Mouse (Mus musculus) heart, adult 11 months (tissue): ENCODE measurements at regions not wholly inside any gene's neighbourhood (a gene's known extent, or its start where the extent isn't known, plus 50 kb on each side); places are given as distances from the start of the nearest gene placed in this dataset.

Experiments used
- DNase-seq: peaks from one replicate; pipeline ENCODE4 v3.0.0; 2022

GRCm38 (mm10) chr7:74224378-74224777 is 210.9 kb upstream of the St8sia2 start:
- no peak for DNase-seq

- peak; percentile 71 for DNase-seq
These were observed 187.2 kb upstream of the St8sia2 start for GRCm38 (mm10) chr7:74200661-74201060.

GRCm38 (mm10) chr7:74198796-74199195 is 185.3 kb upstream of the St8sia2 start:
- peak; percentile 55 for DNase-seq

DNA sequence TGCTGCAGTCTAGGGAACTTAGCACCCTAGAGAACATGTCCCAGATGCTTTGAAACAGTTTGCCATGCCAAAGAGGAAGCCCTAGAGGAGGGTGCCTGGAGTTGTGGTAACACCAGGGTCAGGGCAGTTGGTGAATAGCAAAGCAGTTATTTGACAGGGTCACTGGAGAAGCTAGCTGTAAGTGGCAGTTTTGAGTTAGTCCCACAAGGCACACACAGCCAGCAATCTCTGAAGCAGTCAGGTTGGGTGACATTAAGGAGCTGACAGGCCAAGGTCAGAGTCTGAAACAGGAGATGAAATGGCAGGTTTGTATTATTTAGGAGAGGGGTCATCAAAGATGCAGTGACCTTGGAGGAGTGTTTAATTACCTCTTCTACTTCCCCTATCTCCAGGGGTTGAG is 171.2 kb upstream of the St8sia2 start:
- DNase-seq: peak; percentile 52

GRCm38 (mm10) chr7:74174206-74174605 is 160.7 kb upstream of the St8sia2 start:
- DNase-seq: peak; percentile 25

GRCm38 (mm10) chr7:74173230-74173612 is 159.7 kb upstream of the St8sia2 start:
- DNase-seq: no peak

DNA sequence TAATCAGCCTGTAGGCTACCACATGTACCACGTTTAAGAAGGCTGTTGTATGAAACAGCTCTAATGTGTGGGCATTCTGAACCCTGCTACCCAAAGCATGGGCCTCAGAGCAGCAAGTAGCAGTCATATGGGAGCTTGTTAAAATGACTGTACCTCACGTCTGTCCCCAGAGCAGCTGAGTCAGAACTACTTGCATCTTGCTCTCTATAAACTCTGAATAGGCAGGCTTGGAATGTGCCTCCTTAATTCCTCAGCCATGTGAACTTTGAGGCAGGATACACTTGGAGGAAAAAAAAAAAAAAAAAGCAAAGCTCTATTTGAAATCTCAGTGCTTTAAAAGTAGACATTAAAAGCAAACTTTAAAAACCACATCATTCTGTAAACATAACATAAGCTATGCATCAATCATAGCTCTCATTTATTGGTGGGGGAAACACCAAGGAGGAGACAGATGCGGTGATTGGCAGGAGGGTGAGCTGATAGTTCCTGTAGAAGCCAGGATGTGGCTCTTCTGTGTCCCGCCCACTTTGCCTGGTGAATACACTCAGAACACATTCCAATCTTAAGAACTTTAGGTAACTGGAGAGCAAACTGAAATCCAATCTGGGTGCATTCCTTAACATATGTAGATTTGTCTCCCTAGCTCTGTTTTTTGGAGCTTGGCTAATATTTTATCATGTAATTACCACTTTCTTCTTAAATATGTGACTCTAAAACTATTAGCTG is 159.2 kb upstream of the St8sia2 start:
- DNase-seq: no peak

DNA sequence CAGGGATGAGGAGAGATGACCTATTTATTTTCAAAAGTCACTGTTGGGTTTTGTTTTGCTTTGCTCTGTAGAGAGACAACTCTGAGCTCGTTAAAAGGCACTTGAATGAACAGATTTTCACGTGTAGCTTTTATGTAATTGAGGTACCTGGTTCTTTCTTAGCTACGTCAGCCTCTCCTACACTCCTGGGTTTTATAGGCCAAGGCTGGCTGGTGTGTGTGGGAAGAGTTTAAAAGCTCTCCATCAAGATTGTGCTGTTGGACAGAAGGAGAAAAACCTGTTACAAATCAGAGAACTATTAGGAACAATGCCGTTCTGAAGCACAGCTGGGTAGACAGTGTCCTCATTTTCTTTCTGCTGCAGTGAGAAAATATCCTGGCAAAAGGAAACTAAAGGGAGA is 138.1 kb upstream of the St8sia2 start:
- no peak for DNase-seq

DNA sequence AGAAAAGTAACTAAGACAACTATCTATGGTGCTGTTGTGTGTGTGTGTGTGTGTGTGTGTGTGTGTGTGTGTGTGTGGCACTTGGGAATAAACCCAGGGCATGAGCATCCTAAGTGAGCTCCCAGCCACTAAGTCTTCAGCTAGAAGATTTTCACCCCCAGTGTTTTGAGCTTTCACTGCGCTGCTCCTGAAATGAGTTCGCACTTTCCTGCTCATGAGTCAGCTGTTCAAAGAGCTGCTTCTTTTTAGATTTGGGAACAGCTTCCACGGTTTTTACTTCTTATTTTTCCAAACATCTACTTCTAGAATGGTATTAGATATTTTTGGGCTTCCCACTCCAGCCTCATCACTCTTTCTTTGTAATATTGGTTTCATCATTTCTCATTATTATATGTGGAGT is 129.7 kb upstream of the St8sia2 start:
- DNase-seq: no peak

GRCm38 (mm10) chr7:74138169-74138568 is 124.7 kb upstream of the St8sia2 start:
- DNase-seq: no peak

DNA sequence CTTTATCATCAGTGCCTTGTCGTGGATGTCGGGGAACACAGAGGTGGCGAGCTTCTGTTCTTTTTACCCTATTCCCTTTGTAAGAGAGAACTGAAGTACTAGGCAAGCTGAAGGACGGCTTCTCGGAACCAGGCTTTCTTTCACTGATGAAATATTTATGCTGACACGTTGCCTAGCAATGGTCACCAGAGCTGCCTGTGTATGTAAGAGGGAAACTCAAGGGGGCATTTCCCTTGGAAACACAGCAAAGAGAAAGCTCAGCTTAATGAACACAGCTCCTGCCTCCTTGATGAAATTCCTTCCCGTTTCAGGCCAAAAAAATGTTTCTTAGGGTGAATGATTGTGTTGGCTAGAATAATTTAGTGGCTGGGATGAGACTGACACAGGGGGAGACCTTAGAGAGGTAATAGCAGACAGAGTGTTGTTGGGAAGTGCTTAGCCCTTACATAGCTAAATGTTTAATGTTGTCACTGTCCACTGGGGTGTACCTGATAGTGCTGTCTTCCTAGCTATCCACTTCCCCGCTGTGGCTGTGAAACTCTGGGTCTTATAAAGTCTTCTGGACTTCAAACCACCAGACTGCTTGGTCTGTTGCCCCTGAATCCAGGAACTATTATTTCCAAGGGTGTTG is 116.8 kb upstream of the St8sia2 start:
- peak; percentile 49 for DNase-seq

- no peak for DNase-seq
These were observed 98.6 kb upstream of the St8sia2 start for GRCm38 (mm10) chr7:74112071-74112470.

- DNase-seq: no peak
These were observed 94.9 kb upstream of the St8sia2 start for GRCm38 (mm10) chr7:74108347-74108746.

GRCm38 (mm10) chr7:74107176-74107928 is 93.9 kb upstream of the St8sia2 start:
- DNase-seq: peak; percentile 95

DNA sequence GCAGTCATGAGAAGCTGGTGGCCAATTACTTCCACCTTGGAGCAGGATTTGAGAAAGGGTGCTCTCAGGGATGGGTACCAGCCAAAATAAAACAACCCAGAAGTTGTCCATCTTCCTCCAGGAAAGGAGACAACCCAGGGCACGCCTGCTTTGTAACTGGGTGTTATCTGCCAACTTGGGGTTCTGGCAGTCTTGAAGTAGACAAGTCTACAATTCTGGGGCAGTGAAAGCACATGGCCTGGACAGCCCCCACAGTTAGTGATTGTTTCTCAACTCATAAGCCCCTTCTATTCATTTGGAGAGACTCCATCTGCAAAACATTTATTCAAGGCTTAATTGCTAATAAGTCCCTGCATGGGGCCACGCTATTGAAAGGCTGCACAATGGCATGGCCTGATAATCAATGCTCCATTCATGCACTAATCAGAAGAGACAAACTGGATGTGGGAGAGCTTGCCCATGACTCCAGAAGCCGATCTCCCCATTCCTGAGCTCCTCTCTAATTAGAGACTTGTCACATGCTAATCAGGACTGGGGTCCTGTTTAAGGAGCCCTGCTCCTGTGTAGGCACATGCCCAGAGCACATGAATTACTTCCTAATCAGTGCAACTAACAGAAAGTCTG is 78.0 kb upstream of the St8sia2 start:
- DNase-seq: peak; percentile 58

DNA sequence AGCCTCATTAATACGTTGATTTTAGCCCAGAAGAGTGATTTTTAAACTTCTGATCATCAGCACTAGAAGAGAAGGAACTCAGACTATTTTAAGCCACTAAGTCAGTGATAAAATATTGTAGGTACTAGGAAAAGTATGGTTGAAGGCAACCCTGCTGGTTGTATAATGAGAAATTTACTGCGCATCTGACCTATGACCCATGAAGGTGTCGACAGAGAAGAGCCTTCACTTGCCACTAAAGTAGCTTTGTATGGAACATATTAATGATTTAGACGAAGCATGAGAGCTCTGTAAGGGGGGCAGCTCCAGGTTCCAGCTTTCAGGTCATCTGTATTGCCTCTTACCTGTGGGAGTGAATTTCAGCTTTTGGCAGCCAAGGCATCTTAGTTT is 67.4 kb upstream of the St8sia2 start:
- DNase-seq: no peak

DNA sequence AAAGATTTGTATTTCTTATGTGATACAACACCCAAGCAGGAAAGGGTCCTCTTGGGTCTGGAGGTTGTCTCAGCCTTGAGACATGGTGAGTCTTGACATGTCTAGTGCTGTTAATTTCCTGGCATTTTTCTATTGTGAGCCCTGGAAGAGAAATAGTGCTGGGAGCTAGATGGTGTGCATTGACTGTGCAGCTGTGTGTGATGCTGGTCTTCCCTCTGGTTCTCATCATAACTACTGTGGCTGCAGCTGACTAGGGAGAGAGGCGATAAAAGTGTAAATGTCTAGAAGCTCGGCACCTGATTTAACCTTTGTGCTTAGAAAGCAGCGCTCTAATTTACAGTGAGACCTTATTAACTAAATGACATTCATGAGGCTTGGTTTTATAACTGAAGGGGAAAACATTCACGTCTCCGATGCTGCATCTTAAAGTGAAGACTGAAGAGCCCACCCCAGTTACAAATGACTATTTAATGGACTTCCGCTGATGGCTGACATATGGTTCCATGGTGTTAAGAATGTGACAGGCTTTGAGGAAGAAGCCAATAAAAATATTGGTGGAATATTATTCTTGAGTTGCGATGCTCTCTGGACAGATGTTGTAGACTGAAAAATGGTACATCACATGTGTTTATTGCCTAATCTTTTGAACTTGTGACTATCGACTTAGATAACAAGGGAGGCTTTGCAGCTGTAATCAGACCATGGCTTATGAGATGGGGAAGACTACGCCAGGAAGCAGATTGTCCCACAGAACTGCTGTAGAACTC is 66.8 kb upstream of the St8sia2 start:
- DNase-seq: no peak

DNA sequence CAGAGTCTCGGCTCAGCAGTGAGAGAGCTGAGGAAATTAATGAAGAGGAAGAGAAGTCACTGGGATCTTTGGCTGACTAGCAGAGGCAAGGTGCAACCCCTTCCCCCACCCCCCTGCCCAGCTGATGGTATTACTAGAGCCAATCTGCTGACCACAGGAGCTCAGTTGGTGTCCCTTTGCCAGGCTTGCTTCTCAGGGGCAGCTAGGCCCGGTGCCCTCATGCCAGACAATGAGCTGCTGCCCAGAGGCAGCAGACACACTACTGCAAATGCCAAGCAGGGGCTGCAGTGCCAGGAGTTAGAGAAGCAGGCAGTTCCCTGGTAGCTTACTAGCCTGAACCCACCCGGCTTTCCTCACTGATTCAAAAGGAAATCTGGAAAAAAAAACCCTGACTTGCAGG is 59.1 kb upstream of the St8sia2 start:
- peak; percentile 71 for DNase-seq

DNA sequence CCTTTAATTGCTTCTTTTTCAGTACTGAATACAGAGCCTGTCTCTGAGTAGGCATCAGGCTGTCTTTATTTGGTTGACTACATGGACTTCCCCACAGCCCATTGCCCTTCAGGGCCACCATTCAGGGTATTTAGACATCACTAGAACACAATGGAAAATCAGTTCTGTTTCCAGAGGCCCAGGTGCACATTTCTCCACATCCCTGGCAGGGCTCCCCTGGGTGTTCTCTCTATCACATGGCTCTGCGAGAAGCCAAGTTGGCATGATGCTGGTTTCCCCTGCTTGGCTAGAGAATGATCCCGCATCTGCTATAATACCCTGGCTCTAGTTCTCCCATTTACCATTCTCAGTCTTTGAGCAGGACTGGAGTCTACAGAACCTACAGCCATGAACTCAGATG is 57.3 kb upstream of the St8sia2 start:
- peak; percentile 72 for DNase-seq

DNA sequence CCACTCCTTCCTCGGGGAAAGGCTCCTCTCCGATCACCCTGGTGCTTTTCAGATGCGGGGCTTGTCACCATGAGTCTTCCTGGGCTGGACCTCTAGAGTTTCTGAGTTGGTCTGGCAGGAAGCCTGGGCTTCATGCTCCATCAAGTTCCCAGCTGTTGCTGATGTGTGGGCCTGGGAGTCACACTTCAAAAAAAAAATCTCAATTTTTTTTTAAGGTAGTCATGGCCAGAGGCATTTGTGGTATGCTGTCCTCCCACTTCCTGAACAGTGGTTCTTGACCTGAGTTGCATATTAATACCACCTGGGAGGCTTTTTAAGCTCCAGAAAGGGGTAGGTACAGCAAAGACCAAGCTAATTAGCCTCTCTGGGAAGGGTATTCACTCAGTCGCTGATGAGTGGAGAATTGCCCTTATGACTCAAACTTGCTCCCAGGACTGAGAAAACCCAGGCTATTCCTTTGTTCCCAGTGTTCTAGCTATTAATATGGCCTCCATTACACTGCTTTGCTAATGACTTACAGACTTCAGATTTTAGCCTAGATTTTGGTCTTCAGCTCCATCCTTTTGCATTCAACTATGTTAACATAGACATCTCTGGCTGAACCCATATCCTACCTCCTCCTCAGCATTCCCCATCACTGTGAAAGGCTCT is 52.1 kb upstream of the St8sia2 start:
- DNase-seq: peak; percentile 94
